Mouse (Mus musculus): Measurements from ENCODE around the gene Izumo2. TPM values are rescaled to one million over a fixed set of nuclear protein-coding genes. Genes with fewer than 3 reads are reported as not detected.
"Not testable (repeated sequence)": the region's sequence is repeated elsewhere in the genome, so short reads cannot be mapped to it uniquely, and the experiment has no call there.

Izumo2 gene
- total RNA-seq, 2 experiments from 2014 or later: not detected

GRCm38 (mm10) chr7:44748101-44749044, 39.8 kb downstream of the Izumo2 start, which contains the start of gene Vrk3:
TSS of gene Vrk3 (plus strand) at chr7:44748413.
- intact Hi-C loops (cut with DNase I): loop anchor here (1.0 kb wide), 1 partner anchor 68 kb away; the partner anchor contains the start of genes Atf5, Il4i1 and Nup62
- peak; percentile 91 to 94 for DNase-seq (ENCODE audit: low spot score in 2 of 2)

GRCm38 (mm10) chr7:44750950-44751349, 42.4 kb downstream of the Izumo2 start, which contains the start of gene Zfp473:
TSS of gene Zfp473 (minus strand) at chr7:44751050.
- intact Hi-C loops (cut with DNase I); DNase-seq (ENCODE audit: low spot score in 2 of 2): not testable (repeated sequence)

- intact Hi-C loops (cut with DNase I): no loop called here
Measured at GRCm38 (mm10) chr7:44757164-44757563, 48.6 kb downstream of the Izumo2 start.

GRCm38 (mm10) chr7:44760366-44760765, 51.8 kb downstream of the Izumo2 start:
- intact Hi-C loops (cut with DNase I): no loop called here
- DNase-seq (ENCODE audit: low spot score in 2 of 2): no peak

More at GRCm38 (mm10) chr7:44757164-44757563, 48.6 kb downstream of the Izumo2 start:
- DNase-seq (ENCODE audit: low spot score in 2 of 2): no peak

- no peak for DNase-seq (ENCODE audit: low spot score in 2 of 2)
- intact Hi-C loops (cut with DNase I): no loop called here
Measured at GRCm38 (mm10) chr7:44768129-44768528, 59.6 kb downstream of the Izumo2 start.

Other genes starting within 250 kb of the Izumo2 start
- 10 to 100 TPM in 1 of 2 experiments, 1 to 10 TPM in 1; 6.8 to 10.4 TPM for gene Aspdh, start 243.4 kb upstream of the Izumo2 start, total RNA-seq (2021)
- 10 to 100 TPM; 76.5 to 77.6 TPM for gene Josd2, start 240.8 kb upstream of the Izumo2 start, total RNA-seq (2021)
- gene Emc10, start 212.2 kb upstream of the Izumo2 start, total RNA-seq (2021): 100 to 1,000 TPM; 169 to 185 TPM
- gene Fam71e1, start 212.2 kb upstream of the Izumo2 start, total RNA-seq (2021): 10 to 100 TPM; 18.9 to 20.2 TPM
- gene Mybpc2, start 184.1 kb upstream of the Izumo2 start, total RNA-seq (2021): under 1 TPM in 1 of 2 experiments, not detected in 1; 0.12 TPM
- not detected for gene Spib, start 176.7 kb upstream of the Izumo2 start, total RNA-seq (2021)
- 1 to 10 TPM; 7.5 to 7.6 TPM for gene Pold1, start 159.9 kb upstream of the Izumo2 start, total RNA-seq (2021)
- gene Nr1h2, start 154.8 kb upstream of the Izumo2 start, total RNA-seq (2021): 10 to 100 TPM; 73.1 to 78.3 TPM
- not detected for gene Napsa, start 136.4 kb upstream of the Izumo2 start, total RNA-seq (2021)
- 100 to 1,000 TPM in 1 of 2 experiments, 10 to 100 TPM in 1; 97.6 to 107 TPM for gene Kcnc3, start 118.1 kb upstream of the Izumo2 start, total RNA-seq (2021)
- gene Myh14, start 37.9 kb upstream of the Izumo2 start, total RNA-seq (2021): 10 to 100 TPM; 17.7 to 20.6 TPM
- 10 to 100 TPM; 28.1 to 29.4 TPM for gene Vrk3, start 39.7 kb downstream of the Izumo2 start, total RNA-seq (2021)
- gene Zfp473, start 42.3 kb downstream of the Izumo2 start, total RNA-seq (2021): under 1 TPM; 0.32 to 0.36 TPM
- gene Nup62, start 107.3 kb downstream of the Izumo2 start, total RNA-seq (2021): 10 to 100 TPM; 28.1 to 32.2 TPM
- gene Il4i1, start 107.6 kb downstream of the Izumo2 start, total RNA-seq (2021): 1 to 10 TPM; 2.2 to 2.4 TPM
- gene Atf5, start 107.9 kb downstream of the Izumo2 start, total RNA-seq (2021): 10 to 100 TPM; 22.2 to 26.5 TPM
- gene Akt1s1, start 140.2 kb downstream of the Izumo2 start, total RNA-seq (2021): 10 to 100 TPM; 67.7 to 73.6 TPM
- gene Tbc1d17, start 140.3 kb downstream of the Izumo2 start, total RNA-seq (2021): 10 to 100 TPM; 71.9 to 75.6 TPM
- gene Pnkp, start 148.4 kb downstream of the Izumo2 start, total RNA-seq (2021): 10 to 100 TPM; 26.8 TPM
- gene Ptov1, start 161.0 kb downstream of the Izumo2 start, total RNA-seq (2021): 100 to 1,000 TPM; 284 to 285 TPM
- 10 to 100 TPM; 91.7 to 98.1 TPM for gene Med25, start 184.0 kb downstream of the Izumo2 start, total RNA-seq (2021)
- gene Fuz, start 187.3 kb downstream of the Izumo2 start, total RNA-seq (2021): 10 to 100 TPM; 18.2 to 20.6 TPM
- gene Ap2a1, start 220.8 kb downstream of the Izumo2 start, total RNA-seq (2021): 100 to 1,000 TPM; 346 to 355 TPM
- gene Tsks, start 234.5 kb downstream of the Izumo2 start, total RNA-seq (2021): 1 to 10 TPM; 1.4 to 3.4 TPM